Mouse (Mus musculus): Measurements from ENCODE around the gene Magi1.

- TF ChIP-seq CTCF (IDR thresholded peaks at IDR 0.05; ENCODE audit: low read depth, low read length) = no peak
- TF ChIP-seq POLR2A (IDR thresholded peaks at IDR 0.05; ENCODE audit: borderline replicate concordance, low read depth, low read length) = no peak
Measured at GRCm38 (mm10) chr6:94158119-94158848, 125.4 kb downstream of the Magi1 start.

Data from bone marrow macrophage, adult 2 months (primary cell).